ENCODE assay signal across 24 mouse cellular contexts in the genomic region with DNA sequence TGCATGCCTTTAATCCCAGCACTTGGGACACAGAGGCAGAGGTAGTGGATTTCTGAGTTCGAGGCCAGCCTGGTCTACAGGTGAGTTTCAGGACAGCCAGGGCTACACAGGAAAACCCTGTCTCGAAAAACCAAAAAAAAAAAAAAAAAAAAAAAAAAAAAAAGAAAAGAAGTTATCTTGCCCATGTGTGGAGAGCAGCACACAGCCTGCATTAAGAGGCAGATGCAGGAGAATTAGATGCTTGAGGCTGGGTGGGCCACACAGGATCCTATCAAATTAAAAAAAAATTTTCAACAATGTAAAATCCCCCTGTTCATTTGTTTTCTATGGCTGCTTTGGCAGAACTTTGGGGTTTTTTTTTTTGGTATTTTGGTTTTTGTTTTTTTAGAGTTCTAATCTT. TPM values are rescaled to one million over a fixed set of nuclear protein-coding genes. Genes with fewer than 3 reads are reported as not detected.
DNase-seq lines count a peak whose midpoint lies in the region; ATAC-seq and TF ChIP-seq lines count a peak whose summit lies in the region.
"Had no signal": no experiment of that assay in that cellular context is flagged by ENCODE, and none has a peak within 500 bp of the region (broad histone marks: within the 10 kb centered on the region; RNA-seq: fewer than 3 reads in every experiment).

No protein-coding gene starts in this region.

- no peak overlapping the region for H3K27ac ChIP-seq in CH12.LX (ENCODE audit: insufficient read depth, low read depth)
- no peak overlapping the region for H3K27ac ChIP-seq in ES-E14 (ENCODE audit: insufficient read depth, low read depth, low read length, poor library complexity, severe bottlenecking)
- H3K27ac ChIP-seq in MEL (ENCODE audit: control insufficient read depth, low read depth, low read length) = no peak overlapping the region
- H3K27ac ChIP-seq in forebrain, embryonic 11.5 days (ENCODE audit: low read depth, low read length) = no peak overlapping the region

- no peak for ATAC-seq in forebrain, embryonic 11.5 days (replicated peaks; ENCODE audit: low FRiP score)
- ATAC-seq: activated CD4-positive, CD25-positive, alpha-beta regulatory T cell, adult 4 months; CD4-positive, CD25-positive, alpha-beta regulatory T cell, adult 4 months; Patski had no signal

- in situ Hi-C loops in CH12.LX (cut with MboI; ENCODE audit: low pct_ligation_motif_present, low pct_unique_long_range_greater_than_20kb, low sequenced_read_pairs) (no loop called here), ES-E14 (cut with MboI; ENCODE audit: low sequenced_read_pairs in 2 of 2, unreplicated experiment in 2 of 2) (no loop called here)

- H3K4me2 ChIP-seq in CH12.LX (ENCODE audit: insufficient read depth, low read depth, poor library complexity, severe bottlenecking) = no peak overlapping the region
- H3K4me2 ChIP-seq in forebrain, embryonic 11.5 days (ENCODE audit: low read depth, low read length, severe bottlenecking) = no peak overlapping the region

- peaks cover 17 to 41% of the 10 kb centered on the region in 2 experiments for H3K36me3 ChIP-seq in CH12.LX (replicated peaks in 1 of 2; ENCODE audit: control insufficient read depth in 1 of 2, insufficient read depth in 1 of 2, low read length in 1 of 2)
- peaks cover 2% of the 10 kb centered on the region; the same call in 1 of the 2 replicates for H3K36me3 ChIP-seq in ES-E14 (ENCODE audit: control insufficient read depth, insufficient read depth, low read length, poor library complexity, severe bottlenecking)
- peaks cover 0 to 16% of the 10 kb centered on the region in 2 experiments; a peak in 2 of 4 replicates for H3K36me3 ChIP-seq in MEL (ENCODE audit: control insufficient read depth in 1 of 2, insufficient read depth in 2 of 2, low read length in 2 of 2)
- no peaks in the 10 kb centered on the region for H3K36me3 ChIP-seq in forebrain, embryonic 11.5 days (ENCODE audit: control insufficient read depth, insufficient read depth, low read length)

- TF ChIP-seq POLR2A in CH12.LX (IDR thresholded peaks at IDR 0.05; ENCODE audit: low read depth, low read length) (no peak), MEL (IDR thresholded peaks at IDR 0.05; ENCODE audit: control insufficient read depth in 1 of 2, insufficient read depth in 1 of 2, low read depth in 1 of 2, low read length in 2 of 2, poor library complexity in 1 of 2) (no peak)

- TF ChIP-seq CTCF in CH12.LX (conservative IDR thresholded peaks at IDR 0.05 in 1 of 2, IDR thresholded peaks at IDR 0.05 in 1 of 2; ENCODE audit: low read depth in 2 of 2, low read length in 2 of 2) (no peak), MEL (IDR thresholded peaks at IDR 0.05 in 2 of 3, conservative IDR thresholded peaks at IDR 0.05 in 1 of 3; ENCODE audit: control insufficient read depth in 1 of 3, insufficient read depth in 1 of 3, low read depth in 2 of 3, low read length in 3 of 3, poor library complexity in 1 of 3, severe bottlenecking in 1 of 3) (no peak)

- dilution Hi-C loops in CH12.LX (cut with MboI; ENCODE audit: extremely low pct_ligation_motif_present, extremely low pct_unique_long_range_greater_than_20kb, low sequenced_read_pairs) = no loop called here

- H3K9me3 ChIP-seq in CH12.LX (replicated peaks; ENCODE audit: low read length) (no peaks in the 10 kb centered on the region), ES-E14 (ENCODE audit: control insufficient read depth, insufficient read depth, low read depth, low read length) (no peaks in the 10 kb centered on the region), MEL (replicated peaks; ENCODE audit: insufficient read depth, low read length) (no peaks in the 10 kb centered on the region)
- H3K9me3 ChIP-seq in forebrain, embryonic 11.5 days (ENCODE audit: control insufficient read depth, low read length) = no peaks in the 10 kb centered on the region
- H3K9me3 ChIP-seq: G1E had no signal

- TF ChIP-seq RAD21 in CH12.LX (IDR thresholded peaks at IDR 0.05; ENCODE audit: low read depth, low read length) = no peak
- TF ChIP-seq RAD21 in MEL (IDR thresholded peaks at IDR 0.05; ENCODE audit: low read depth, low read length) = no peak

- no peaks in the 10 kb centered on the region for H3K27me3 ChIP-seq in CH12.LX (replicated peaks)
- H3K27me3 ChIP-seq in MEL (ENCODE audit: control insufficient read depth in 1 of 2, insufficient read depth in 2 of 2, low read length in 2 of 2) = no peaks in the 10 kb centered on the region
- no peaks in the 10 kb centered on the region for H3K27me3 ChIP-seq in forebrain, embryonic 11.5 days (ENCODE audit: control insufficient read depth, insufficient read depth, low read length)
- H3K27me3 ChIP-seq: Patski had no signal

- no peak for DNase-seq in CH12.LX (ENCODE audit: extremely low read depth)
- DNase-seq in ES-E14 (ENCODE audit: low read depth, low spot score) = no peak
- no peak for DNase-seq in MEL (ENCODE audit: low read depth, low spot score)
- DNase-seq in frontal cortex, postnatal 25 days (ENCODE audit: low spot score in 2 of 2) = no peak
- DNase-seq in forebrain, embryonic 11.5 days (ENCODE audit: low spot score) = no peak
- DNase-seq in Muller cell, postnatal 12 days (ENCODE audit: inconsistent ontology term) = no peak
- DNase-seq: adrenal gland, adult 2 months; adrenal gland, adult 8-10 months; adrenal gland, postnatal 10 days; adrenal gland, postnatal 14 days; adrenal gland, postnatal 25 days; adrenal gland, postnatal 36 days; B cell, adult 2 months; cerebellum, adult 11 months; cerebellum, adult 11-12 months; cerebellum, adult 18-20 months; cerebellum, adult 2 months; cerebellum, adult 8-10 months; cerebellum, adult 9-10 months; cerebellum, adult 9-11 months had no signal

- H3K79me2 ChIP-seq in CH12.LX (replicated peaks; ENCODE audit: control insufficient read depth, extremely low read depth, insufficient read depth, poor library complexity, severe bottlenecking) = peaks cover 5% of the 10 kb centered on the region
- H3K79me2 ChIP-seq in MEL (ENCODE audit: control insufficient read depth, insufficient read depth, low read length, poor library complexity) = peaks cover 26% of the 10 kb centered on the region

- peaks cover 0 to 2% of the 10 kb centered on the region in 2 experiments; a peak in 1 of 4 replicates for H3K4me1 ChIP-seq in CH12.LX (ENCODE audit: control insufficient read depth in 1 of 2, insufficient read depth in 2 of 2)
- H3K4me1 ChIP-seq in ES-E14 (ENCODE audit: control insufficient read depth in 2 of 2, insufficient read depth in 2 of 2, low read length in 2 of 2, poor library complexity in 1 of 2) = no peaks in the 10 kb centered on the region
- H3K4me1 ChIP-seq in MEL (ENCODE audit: control insufficient read depth in 1 of 2, insufficient read depth in 2 of 2, low read length in 2 of 2) = no peaks in the 10 kb centered on the region
- H3K4me1 ChIP-seq in forebrain, embryonic 11.5 days (replicated peaks; ENCODE audit: control insufficient read depth, insufficient read depth, low read length) = no peaks in the 10 kb centered on the region

- WGBS in forebrain, embryonic 11.5 days = 95% methylated on average over 2 of the region's 2 CpGs

- no peak overlapping the region for H3K4me3 ChIP-seq in CH12.LX (replicated peaks in 1 of 3; ENCODE audit: low read depth in 2 of 3, low read length in 2 of 3, poor library complexity in 1 of 3)
- H3K4me3 ChIP-seq in ES-E14 (ENCODE audit: insufficient read depth in 1 of 2, low read depth in 1 of 2, low read length in 2 of 2, poor library complexity in 1 of 2, severe bottlenecking in 1 of 2) = no peak overlapping the region
- no peak overlapping the region for H3K4me3 ChIP-seq in MEL (ENCODE audit: control insufficient read depth in 1 of 2, insufficient read depth in 1 of 2, low read depth in 2 of 2, low read length in 2 of 2)
- H3K4me3 ChIP-seq in forebrain, embryonic 11.5 days (ENCODE audit: low read depth, low read length) = no peak overlapping the region

- no peak overlapping the region for H3K9ac ChIP-seq in CH12.LX (ENCODE audit: insufficient read depth, low read depth)
- H3K9ac ChIP-seq in ES-E14 (ENCODE audit: insufficient read depth, low read depth, low read length, poor library complexity, severe bottlenecking) = no peak overlapping the region
- H3K9ac ChIP-seq in MEL (ENCODE audit: control insufficient read depth, low read depth, low read length, poor library complexity, severe bottlenecking) = no peak overlapping the region
- H3K9ac ChIP-seq in forebrain, embryonic 11.5 days (ENCODE audit: low read length) = no peak overlapping the region

- no peak for TF ChIP-seq EP300 in CH12.LX (IDR thresholded peaks at IDR 0.05; ENCODE audit: low read length)
- TF ChIP-seq EP300 in MEL (IDR thresholded peaks at IDR 0.05; ENCODE audit: low read depth in 1 of 2, low read length in 2 of 2) = no peak

TF ChIP-seq in CH12.LX, 34 proteins besides CTCF, POLR2A, EP300 and RAD21:
- TF ChIP-seq ELF1 (IDR thresholded peaks at IDR 0.05; ENCODE audit: low read depth, low read length) (no peak), ZNF384 (IDR thresholded peaks at IDR 0.05; ENCODE audit: low read depth, low read length) (peak; percentile 56)
TF ChIP-seq in CH12.LX: peak in this region for 1.

TF ChIP-seq in ES-E14, 5 proteins besides CTCF, POLR2A, EP300 and RAD21:
- no peak for TF ChIP-seq MAFK (IDR thresholded peaks at IDR 0.05; ENCODE audit: insufficient read depth, low read depth, low read length)
- TF ChIP-seq ZNF384 (IDR thresholded peaks at IDR 0.05; ENCODE audit: low read depth, low read length) = 0 out of 2 replicates have a peak, but pooled peaks have one; percentile 27

TF ChIP-seq in MEL, 35 proteins besides CTCF, POLR2A, EP300 and RAD21:
- peak; percentile 73 for TF ChIP-seq ZNF384 (IDR thresholded peaks at IDR 0.05; ENCODE audit: low read depth, low read length)
- no peak for TF ChIP-seq POLR2AphosphoS2 (IDR thresholded peaks at IDR 0.05; ENCODE audit: low read length)

RNA-seq across cellular contexts. Expression of a gene that starts 24.2 kb away (rescaled TPM):
- total RNA-seq in CH12.LX (2012; rRNA removed) (6.1 and 6.5 TPM in 2 replicates), CH12.LX (2014; rRNA removed) (8.3 and 8.5 TPM in 2 replicates), ES-E14 (2012; rRNA removed) (10.4 and 13.0 TPM in 2 replicates), MEL (2012; rRNA removed) (23.1 and 24.0 TPM in 2 replicates)
- polyA plus RNA-seq in CH12.LX (2012; ENCODE audit: insufficient read length, low read depth) (15.0 and 16.1 TPM in 2 replicates), MEL (2012; ENCODE audit: insufficient read depth in 1 of 2, insufficient read length in 2 of 2, low read depth in 1 of 2, low replicate concordance in 2 of 2, missing spikeins in 1 of 2) (10 to 100 TPM; 37.1 to 44.3 TPM)
- polyA plus RNA-seq in forebrain, embryonic 11.5 days (2014; fragmentation: Nextera tagmentation; extraction: Ambion mirVana) = 14.2 and 16.0 TPM in 2 replicates
